Comparison of ENCODE assay signal across 10 mouse cellular contexts in the genomic region with DNA sequence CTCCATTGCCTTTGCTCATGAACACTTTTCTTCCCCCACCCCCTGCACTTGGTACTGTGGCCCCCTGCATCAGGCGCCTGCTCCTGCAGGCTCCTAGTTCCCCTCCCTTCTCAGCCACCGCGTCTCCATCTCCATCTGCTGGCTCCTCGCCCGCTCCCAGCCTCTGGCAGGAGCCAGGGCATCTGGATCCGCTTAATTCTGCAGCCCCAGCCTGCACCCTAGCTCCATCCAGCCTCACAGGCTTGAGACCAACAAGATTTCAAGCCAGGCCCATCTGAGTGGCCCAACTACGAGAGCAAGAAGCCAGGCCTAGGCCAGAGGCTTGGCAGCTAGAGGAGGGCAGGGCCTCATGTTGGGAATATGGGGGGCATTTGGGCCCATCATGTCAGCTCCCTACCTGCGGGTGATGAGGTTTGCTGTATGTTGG. TPM values are rescaled to one million over a fixed set of nuclear protein-coding genes. Genes with fewer than 3 reads are reported as not detected.
DNase-seq lines count a peak whose midpoint lies in the region; ATAC-seq lines count a peak whose summit lies in the region.
"Not testable (repeated sequence)": the region's sequence is repeated elsewhere in the genome, so short reads cannot be mapped to it uniquely, and the experiment has no call there.
"Had no signal": no experiment of that assay in that cellular context is flagged by ENCODE, and none has a peak within 500 bp of the region (broad histone marks: within the 10 kb centered on the region; RNA-seq: fewer than 3 reads in every experiment).

No protein-coding gene starts in this region.

- peaks cover 18% of the 10 kb centered on the region for H3K36me3 ChIP-seq in embryonic facial prominence, embryonic 12.5 days
- not testable (repeated sequence) for H3K36me3 ChIP-seq in liver, embryonic 11.5 days (ENCODE audit: control insufficient read depth, insufficient read depth, low read length)

- peak; percentile 77 for ATAC-seq in embryonic facial prominence, embryonic 12.5 days (ENCODE audit: insufficient number of reproducible peaks, insufficient read depth, low FRiP score, low TSS enrichment)
- ATAC-seq in liver, embryonic 11.5 days (replicated peaks; ENCODE audit: low FRiP score) = not testable (repeated sequence)

- DNase-seq in adrenal gland, postnatal 25 days = peak; percentile 55
- peak; percentile 89 for DNase-seq in gastrocnemius, postnatal 25 days
- DNase-seq in heart, postnatal 4 days = peak; percentile 79
- DNase-seq in kidney, postnatal 10 days = peak; percentile 73
- DNase-seq in liver, embryonic 11.5 days (ENCODE audit: low spot score) = not testable (repeated sequence)
- peak; percentile 36 for DNase-seq in neural tube, embryonic 10.5 days (ENCODE audit: extremely low spot score, low spot score)
- DNase-seq in testis, postnatal 14 days (ENCODE audit: low spot score) = peak; percentile 22

- peak overlapping the region; percentile 60 for H3K4me3 ChIP-seq in embryonic facial prominence, embryonic 12.5 days
- H3K4me3 ChIP-seq in liver, embryonic 11.5 days (ENCODE audit: low read depth, low read length) = 0 out of 2 replicates have a peak overlapping the region, but pooled peaks have one; percentile 5

- WGBS in embryonic facial prominence, embryonic 12.5 days = 15% methylated on average over 8 of the region's 8 CpGs
- WGBS in liver, embryonic 11.5 days = 65% methylated on average over 8 of the region's 8 CpGs

- peaks cover 30% of the 10 kb centered on the region for H3K4me1 ChIP-seq in embryonic facial prominence, embryonic 12.5 days
- peaks cover 32% of the 10 kb centered on the region for H3K4me1 ChIP-seq in liver, embryonic 11.5 days (replicated peaks; ENCODE audit: control insufficient read depth, insufficient read depth, low read length)

- not testable (repeated sequence) for H3K27me3 ChIP-seq in embryonic facial prominence, embryonic 12.5 days; liver, embryonic 11.5 days (replicated peaks; ENCODE audit: control insufficient read depth, insufficient read depth, low read length)

- peak overlapping the region; percentile 98 for H3K27ac ChIP-seq in embryonic facial prominence, embryonic 12.5 days
- H3K27ac ChIP-seq in liver, embryonic 11.5 days (ENCODE audit: low read depth, low read length) = peak overlapping the region; percentile 19; the same call in 1 of the 2 replicates

- peak overlapping the region; percentile 68 for H3K9ac ChIP-seq in embryonic facial prominence, embryonic 12.5 days
- H3K9ac ChIP-seq in liver, embryonic 11.5 days (ENCODE audit: low read depth, low read length) = not testable (repeated sequence)

- not testable (repeated sequence) for H3K9me3 ChIP-seq in embryonic facial prominence, embryonic 12.5 days; liver, embryonic 11.5 days (ENCODE audit: control insufficient read depth, low read length)

- H3K4me2 ChIP-seq in embryonic facial prominence, embryonic 12.5 days (replicated peaks) = peak overlapping the region; percentile 85
- peak overlapping the region; percentile 30 for H3K4me2 ChIP-seq in liver, embryonic 11.5 days

RNA-seq across cellular contexts. Expression of a gene that starts 6.7 kb away (rescaled TPM):
- total RNA-seq in adrenal gland, postnatal 25 days (2021) = 84.5 and 86.8 TPM in 2 replicates
- 74.1 and 76.6 TPM in 2 replicates for polyA plus RNA-seq in embryonic facial prominence, embryonic 12.5 days (2016; fragmentation: Nextera tagmentation; extraction: Ambion mirVana)
- 10 to 100 TPM in 1 of 2 experiments, 1 to 10 TPM in 1; 8.4 to 11.9 TPM for total RNA-seq in gastrocnemius, postnatal 25 days (2021)
- 10 to 100 TPM; 26.8 to 28.9 TPM for total RNA-seq in heart, postnatal 4 days (2021)
- polyA plus RNA-seq in liver, embryonic 11.5 days (2014; fragmentation: Nextera tagmentation; extraction: Ambion mirVana) = 87.5 and 90.5 TPM in 2 replicates

RNA-seq across cellular contexts. Expression of a gene that starts 7.7 kb away (rescaled TPM):
- total RNA-seq in adrenal gland, postnatal 25 days (2021) = 40.8 and 47.6 TPM in 2 replicates
- 40.4 and 41.5 TPM in 2 replicates for polyA plus RNA-seq in embryonic facial prominence, embryonic 12.5 days (2016; fragmentation: Nextera tagmentation; extraction: Ambion mirVana)
- total RNA-seq in gastrocnemius, postnatal 25 days (2021) = 10 to 100 TPM; 33.6 to 36.1 TPM
- 10 to 100 TPM; 53.4 to 58.8 TPM for total RNA-seq in heart, postnatal 4 days (2021)
- polyA plus RNA-seq in liver, embryonic 11.5 days (2014; fragmentation: Nextera tagmentation; extraction: Ambion mirVana) = 40.7 and 45.8 TPM in 2 replicates

RNA-seq across cellular contexts. Expression of a gene that starts 11.3 kb away (rescaled TPM):
- total RNA-seq in adrenal gland, postnatal 25 days (2021) = 32.6 and 46.2 TPM in 2 replicates
- 71.7 and 81.6 TPM in 2 replicates for polyA plus RNA-seq in embryonic facial prominence, embryonic 12.5 days (2016; fragmentation: Nextera tagmentation; extraction: Ambion mirVana)
- total RNA-seq in gastrocnemius, postnatal 25 days (2021) = 10 to 100 TPM; 19.6 to 24.2 TPM
- total RNA-seq in heart, postnatal 4 days (2021) = 10 to 100 TPM; 24.7 to 34.9 TPM
- polyA plus RNA-seq in liver, embryonic 11.5 days (2014; fragmentation: Nextera tagmentation; extraction: Ambion mirVana) = 14.4 TPM in 2 replicates

RNA-seq across cellular contexts. Expression of a gene that starts 31.8 kb away (rescaled TPM):
- not detected in 2 replicates for total RNA-seq in adrenal gland, postnatal 25 days (2021)
- polyA plus RNA-seq in embryonic facial prominence, embryonic 12.5 days (2016; fragmentation: Nextera tagmentation; extraction: Ambion mirVana) = 0.18 TPM in 1 of 2 replicates, not detected in the other
- total RNA-seq in gastrocnemius, postnatal 25 days (2021) = not detected
- not detected for total RNA-seq in heart, postnatal 4 days (2021)
- not detected in 2 replicates for polyA plus RNA-seq in liver, embryonic 11.5 days (2014; fragmentation: Nextera tagmentation; extraction: Ambion mirVana)
- total RNA-seq: adrenal gland, postnatal 36 days had no signal
- polyA plus RNA-seq: lung, adult 2 months had no signal

RNA-seq across cellular contexts. Expression of a gene that starts 39.7 kb away (rescaled TPM):
- 108 and 120 TPM in 2 replicates for total RNA-seq in adrenal gland, postnatal 25 days (2021)
- polyA plus RNA-seq in embryonic facial prominence, embryonic 12.5 days (2016; fragmentation: Nextera tagmentation; extraction: Ambion mirVana) = 117 and 122 TPM in 2 replicates
- total RNA-seq in gastrocnemius, postnatal 25 days (2021) = 10 to 100 TPM; 38.5 to 40.6 TPM
- 10 to 100 TPM; 77.5 to 86.9 TPM for total RNA-seq in heart, postnatal 4 days (2021)
- 107 and 118 TPM in 2 replicates for polyA plus RNA-seq in liver, embryonic 11.5 days (2014; fragmentation: Nextera tagmentation; extraction: Ambion mirVana)
